Mouse (Mus musculus): Measurements from ENCODE around the gene Iqschfp. TPM values are rescaled to one million over a fixed set of nuclear protein-coding genes. Genes with fewer than 3 reads are reported as not detected.

Gene Iqschfp
- total and polyA plus RNA-seq, 2 experiments from 2014 or later: not detected

- Histone ChIP-seq H3K9ac (replicated peaks; ENCODE audit: low read depth, low read length) (no peak overlapping the region), H3K4me2 (ENCODE audit: low read depth, low read length) (no peak overlapping the region), H3K27me3 (ENCODE audit: control insufficient read depth, insufficient read depth, low read length) (no peaks in the 10 kb centered on the region), H3K27ac (ENCODE audit: low read depth) (no peak overlapping the region), H3K36me3 (replicated peaks; ENCODE audit: control insufficient read depth, insufficient read depth, low read length) (no peaks in the 10 kb centered on the region), H3K9me3 (replicated peaks; ENCODE audit: control insufficient read depth, low read length) (no peaks in the 10 kb centered on the region), H3K4me3 (ENCODE audit: low read depth, low read length) (no peak overlapping the region), H3K4me1 (ENCODE audit: control insufficient read depth, insufficient read depth) (peaks cover 9% of the 10 kb centered on the region; the same call in 1 of the 2 replicates)
- WGBS: 90% methylated on average over 1 of the region's 1 CpGs
- TF ChIP-seq CTCF (IDR thresholded peaks at IDR 0.05; ENCODE audit: low read depth): no peak
- no peak for TF ChIP-seq EP300 (IDR thresholded peaks at IDR 0.05; ENCODE audit: low read depth)
- no peak for ATAC-seq (ENCODE audit: insufficient read depth, low read depth)
- no peak for DNase-seq (ENCODE audit: low spot score)
Measured at GRCm38 (mm10) chr3:68451634-68452033, 559.6 kb downstream of the Iqschfp start.

GRCm38 (mm10) chr3:68453266-68453665 lies 561.2 kb downstream of the Iqschfp start:
- no peaks in the 10 kb centered on the region for H3K36me3 ChIP-seq (replicated peaks; ENCODE audit: control insufficient read depth, insufficient read depth, low read length)
- no peaks in the 10 kb centered on the region for H3K27me3 ChIP-seq (ENCODE audit: control insufficient read depth, insufficient read depth, low read length)
- TF ChIP-seq EP300 (IDR thresholded peaks at IDR 0.05; ENCODE audit: low read depth): no peak
- no peak for TF ChIP-seq CTCF (IDR thresholded peaks at IDR 0.05; ENCODE audit: low read depth)
- peak overlapping the region; percentile 51 for H3K4me2 ChIP-seq (ENCODE audit: low read depth, low read length)
- 5% methylated on average over 5 of the region's 5 CpGs for WGBS
- no peak overlapping the region for H3K4me3 ChIP-seq (ENCODE audit: low read depth, low read length)
- ATAC-seq (ENCODE audit: insufficient read depth, low read depth): peak; percentile 88
- H3K4me1 ChIP-seq (ENCODE audit: control insufficient read depth, insufficient read depth): peaks cover 9% of the 10 kb centered on the region; the same call in 1 of the 2 replicates
- DNase-seq (ENCODE audit: low spot score): peak; percentile 54
- no peaks in the 10 kb centered on the region for H3K9me3 ChIP-seq (replicated peaks; ENCODE audit: control insufficient read depth, low read length)
- H3K27ac ChIP-seq (ENCODE audit: low read depth): peak overlapping the region; percentile 69
- H3K9ac ChIP-seq (replicated peaks; ENCODE audit: low read depth, low read length): no peak overlapping the region

- peaks cover 9% of the 10 kb centered on the region; the same call in 1 of the 2 replicates for H3K4me1 ChIP-seq (ENCODE audit: control insufficient read depth, insufficient read depth)
- ATAC-seq (ENCODE audit: insufficient read depth, low read depth): no peak
- WGBS: 55% methylated on average over 10 of the region's 10 CpGs
- TF ChIP-seq CTCF (IDR thresholded peaks at IDR 0.05; ENCODE audit: low read depth) (no peak), EP300 (IDR thresholded peaks at IDR 0.05; ENCODE audit: low read depth) (no peak)
- H3K9me3 ChIP-seq (replicated peaks; ENCODE audit: control insufficient read depth, low read length): no peaks in the 10 kb centered on the region
- no peaks in the 10 kb centered on the region for H3K36me3 ChIP-seq (replicated peaks; ENCODE audit: control insufficient read depth, insufficient read depth, low read length)
- no peak overlapping the region for H3K4me3 ChIP-seq (ENCODE audit: low read depth, low read length)
- no peaks in the 10 kb centered on the region for H3K27me3 ChIP-seq (ENCODE audit: control insufficient read depth, insufficient read depth, low read length)
- no peak overlapping the region for H3K27ac ChIP-seq (ENCODE audit: low read depth)
- peak overlapping the region; percentile 51 for H3K4me2 ChIP-seq (ENCODE audit: low read depth, low read length)
- no peak for DNase-seq (ENCODE audit: low spot score)
- no peak overlapping the region for H3K9ac ChIP-seq (replicated peaks; ENCODE audit: low read depth, low read length)
Measured at GRCm38 (mm10) chr3:68453719-68454455, 561.9 kb downstream of the Iqschfp start.

- 49% methylated on average over 5 of the region's 5 CpGs for WGBS
- ATAC-seq (ENCODE audit: insufficient read depth, low read depth): no peak
Measured at GRCm38 (mm10) chr3:68466643-68467042, 574.6 kb downstream of the Iqschfp start.

GRCm38 (mm10) chr3:68467941-68468687 lies 576.1 kb downstream of the Iqschfp start:
- TF ChIP-seq EP300 (IDR thresholded peaks at IDR 0.05; ENCODE audit: low read depth) (no peak), CTCF (IDR thresholded peaks at IDR 0.05; ENCODE audit: low read depth) (no peak)
- peak overlapping the region; percentile 49 for H3K4me3 ChIP-seq (ENCODE audit: low read depth, low read length)
- H3K9me3 ChIP-seq (replicated peaks; ENCODE audit: control insufficient read depth, low read length): no peaks in the 10 kb centered on the region
- H3K27ac ChIP-seq (ENCODE audit: low read depth): peak overlapping the region; percentile 85
- peak overlapping the region; percentile 73 for H3K4me2 ChIP-seq (ENCODE audit: low read depth, low read length)
- H3K36me3 ChIP-seq (replicated peaks; ENCODE audit: control insufficient read depth, insufficient read depth, low read length): no peaks in the 10 kb centered on the region
- peak; percentile 83 for ATAC-seq (ENCODE audit: insufficient read depth, low read depth)
- H3K9ac ChIP-seq (replicated peaks; ENCODE audit: low read depth, low read length): peak overlapping the region; percentile 41
- WGBS: 4% methylated on average over 10 of the region's 10 CpGs
- H3K4me1 ChIP-seq (ENCODE audit: control insufficient read depth, insufficient read depth): peaks cover 4% of the 10 kb centered on the region; the same call in 1 of the 2 replicates
- H3K27me3 ChIP-seq (ENCODE audit: control insufficient read depth, insufficient read depth, low read length): no peaks in the 10 kb centered on the region
- peak; percentile 65 for DNase-seq (ENCODE audit: low spot score)

More at GRCm38 (mm10) chr3:68466643-68467042, 574.6 kb downstream of the Iqschfp start:
- H3K4me1 ChIP-seq (ENCODE audit: control insufficient read depth, insufficient read depth): peaks cover 4% of the 10 kb centered on the region; the same call in 1 of the 2 replicates
- no peaks in the 10 kb centered on the region for H3K9me3 ChIP-seq (replicated peaks; ENCODE audit: control insufficient read depth, low read length)
- H3K9ac ChIP-seq (replicated peaks; ENCODE audit: low read depth, low read length): no peak overlapping the region
- no peaks in the 10 kb centered on the region for H3K27me3 ChIP-seq (ENCODE audit: control insufficient read depth, insufficient read depth, low read length)
- H3K4me3 ChIP-seq (ENCODE audit: low read depth, low read length): no peak overlapping the region
- no peak for DNase-seq (ENCODE audit: low spot score)
- H3K4me2 ChIP-seq (ENCODE audit: low read depth, low read length): no peak overlapping the region
- no peak overlapping the region for H3K27ac ChIP-seq (ENCODE audit: low read depth)
- TF ChIP-seq EP300 (IDR thresholded peaks at IDR 0.05; ENCODE audit: low read depth) (no peak), CTCF (IDR thresholded peaks at IDR 0.05; ENCODE audit: low read depth) (no peak)
- H3K36me3 ChIP-seq (replicated peaks; ENCODE audit: control insufficient read depth, insufficient read depth, low read length): no peaks in the 10 kb centered on the region
